Mouse (Mus musculus) forebrain, embryonic 16.5 days (tissue): ENCODE measurements around the gene Mrpl14. TPM values are rescaled to one million over a fixed set of nuclear protein-coding genes. Genes with fewer than 3 reads are reported as not detected.

Experiments used
- polyA plus RNA-seq: library from polyadenylated mRNA; unstranded; fragments of >200 nt; fragmentation: Nextera tagmentation; extraction: Ambion mirVana; gene quantifications from 2 replicates; pipeline ENCODE4 v1.2.1, GENCODE M21; 2015

Mrpl14 gene
- polyA plus RNA-seq, 1 experiment from 2014 or later = 112 TPM

Other genes starting within 250 kb of the Mrpl14 start
- gene Spats1, start 210.9 kb upstream of the Mrpl14 start, polyA plus RNA-seq = 1.1 and 1.5 TPM in 2 replicates
- gene Aars2, start 179.5 kb upstream of the Mrpl14 start, polyA plus RNA-seq = 17.6 and 19.1 TPM in 2 replicates
- 4.7 and 4.8 TPM in 2 replicates for gene Tcte1, start 162.9 kb upstream of the Mrpl14 start, polyA plus RNA-seq
- 37.4 and 41.3 TPM in 2 replicates for gene Tmem151b, start 136.6 kb upstream of the Mrpl14 start, polyA plus RNA-seq
- 3.9 and 5.0 TPM in 2 replicates for gene Nfkbie, start 130.6 kb upstream of the Mrpl14 start, polyA plus RNA-seq
- gene Slc35b2, start 122.4 kb upstream of the Mrpl14 start, polyA plus RNA-seq = 91.5 and 93.3 TPM in 2 replicates
- 1,528 and 1,563 TPM in 2 replicates for gene Hsp90ab1, start 113.1 kb upstream of the Mrpl14 start, polyA plus RNA-seq
- gene Slc29a1, start 86.7 kb upstream of the Mrpl14 start, polyA plus RNA-seq = 79.7 and 85.1 TPM in 2 replicates
- not detected in 2 replicates for gene Mymx, start 84.2 kb upstream of the Mrpl14 start, polyA plus RNA-seq
- 0.85 and 1.5 TPM in 2 replicates for gene Capn11, start 27.0 kb upstream of the Mrpl14 start, polyA plus RNA-seq
- gene Tmem63b, start 583 bp downstream of the Mrpl14 start, polyA plus RNA-seq = 126 and 140 TPM in 2 replicates
- gene 1600014C23Rik, start 47.5 kb downstream of the Mrpl14 start, polyA plus RNA-seq = 0.46 TPM in 1 of 2 replicates, not detected in the other